Mouse (Mus musculus): Measurements from ENCODE around the gene Slc43a3.

Gene Slc43a3

GRCm38 (mm10) chr2:84952693-84953092 lies 16.3 kb downstream of the Slc43a3 start:
- no peak for TF ChIP-seq GATA4 (IDR thresholded peaks at IDR 0.05; ENCODE audit: insufficient replicate concordance, low read length)

GRCm38 (mm10) chr2:84955435-84955834 lies 19.1 kb downstream of the Slc43a3 start:
- no peak for TF ChIP-seq GATA4 (IDR thresholded peaks at IDR 0.05; ENCODE audit: insufficient replicate concordance, low read length)

- TF ChIP-seq GATA4 (IDR thresholded peaks at IDR 0.05; ENCODE audit: insufficient replicate concordance, low read length) = no peak
These were observed 19.9 kb downstream of the Slc43a3 start for GRCm38 (mm10) chr2:84956274-84956673.

GRCm38 (mm10) chr2:84958588-84959264 lies 22.3 kb downstream of the Slc43a3 start:
- TF ChIP-seq GATA4 (IDR thresholded peaks at IDR 0.05; ENCODE audit: insufficient replicate concordance, low read length) = no peak

- no peak for TF ChIP-seq GATA4 (IDR thresholded peaks at IDR 0.05; ENCODE audit: insufficient replicate concordance, low read length)
These were observed 24.9 kb downstream of the Slc43a3 start for GRCm38 (mm10) chr2:84961300-84961699.

- TF ChIP-seq GATA4 (IDR thresholded peaks at IDR 0.05; ENCODE audit: insufficient replicate concordance, low read length) = no peak
These were observed 25.5 kb downstream of the Slc43a3 start for GRCm38 (mm10) chr2:84961901-84962300.

- TF ChIP-seq GATA4 (IDR thresholded peaks at IDR 0.05; ENCODE audit: insufficient replicate concordance, low read length) = no peak
These were observed 26.6 kb downstream of the Slc43a3 start for GRCm38 (mm10) chr2:84962906-84963507.

GRCm38 (mm10) chr2:84964111-84964801 lies 27.9 kb downstream of the Slc43a3 start:
- TF ChIP-seq GATA4 (IDR thresholded peaks at IDR 0.05; ENCODE audit: insufficient replicate concordance, low read length) = no peak

GRCm38 (mm10) chr2:84967318-84967991 lies 31.1 kb downstream of the Slc43a3 start:
- TF ChIP-seq GATA4 (IDR thresholded peaks at IDR 0.05; ENCODE audit: insufficient replicate concordance, low read length) = no peak

GRCm38 (mm10) chr2:84975580-84975979 lies 39.2 kb downstream of the Slc43a3 start:
- no peak for TF ChIP-seq GATA4 (IDR thresholded peaks at IDR 0.05; ENCODE audit: insufficient replicate concordance, low read length)

GRCm38 (mm10) chr2:84980188-84980587 lies 43.8 kb downstream of the Slc43a3 start, which contains the start of gene Prg2:
Prg2 (plus strand) TSS chr2:84980461.
- no peak for TF ChIP-seq GATA4 (IDR thresholded peaks at IDR 0.05; ENCODE audit: insufficient replicate concordance, low read length)

- TF ChIP-seq GATA4 (IDR thresholded peaks at IDR 0.05; ENCODE audit: insufficient replicate concordance, low read length) = no peak
These were observed 51.6 kb downstream of the Slc43a3 start, which contains the start of gene Prg3 for GRCm38 (mm10) chr2:84987930-84988329. Prg3 (plus strand) TSS chr2:84988215.

GRCm38 (mm10) chr2:84996376-84996775 lies 60.0 kb downstream of the Slc43a3 start:
- no peak for TF ChIP-seq GATA4 (IDR thresholded peaks at IDR 0.05; ENCODE audit: insufficient replicate concordance, low read length)

- no peak for TF ChIP-seq GATA4 (IDR thresholded peaks at IDR 0.05; ENCODE audit: insufficient replicate concordance, low read length)
These were observed 63.3 kb downstream of the Slc43a3 start for GRCm38 (mm10) chr2:84999486-85000181.

GRCm38 (mm10) chr2:85001497-85001896 lies 65.1 kb downstream of the Slc43a3 start:
- no peak for TF ChIP-seq GATA4 (IDR thresholded peaks at IDR 0.05; ENCODE audit: insufficient replicate concordance, low read length)
